Mouse (Mus musculus): ENCODE data around the gene Gm21974. TPM values are rescaled to one million over a fixed set of nuclear protein-coding genes. Genes with fewer than 3 reads are reported as not detected.

Gene Gm21974
- polyA plus RNA-seq (2017; shearing (Covaris generic)): not detected

DNA sequence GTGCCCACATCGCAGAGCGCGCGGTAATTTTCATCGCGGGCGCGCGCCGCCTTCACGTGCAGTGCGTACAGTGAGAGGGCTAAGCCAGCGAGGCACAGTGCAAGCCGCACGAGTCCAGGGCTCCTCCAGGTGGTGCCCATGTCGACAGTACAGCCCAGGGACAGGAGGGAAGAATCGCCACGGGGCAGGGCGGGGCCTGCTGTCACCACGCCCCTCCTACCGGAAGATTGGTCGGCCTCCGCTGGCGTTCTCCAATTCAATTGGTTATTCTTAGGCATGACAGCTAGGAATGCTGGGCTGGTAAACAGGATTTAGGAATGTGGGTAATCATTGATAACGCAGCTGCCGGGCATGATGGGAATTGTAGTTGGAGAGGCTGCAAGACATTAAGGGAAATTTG, at the start of gene Gm21974, which contains the start of gene Vkorc1:
Gene Gm21974, minus strand, starts transcription at position 13 of the 400 bp plus-strand sequence.
Gene Vkorc1, minus strand, starts transcription at position 176 of the 400 bp plus-strand sequence.

DNA sequence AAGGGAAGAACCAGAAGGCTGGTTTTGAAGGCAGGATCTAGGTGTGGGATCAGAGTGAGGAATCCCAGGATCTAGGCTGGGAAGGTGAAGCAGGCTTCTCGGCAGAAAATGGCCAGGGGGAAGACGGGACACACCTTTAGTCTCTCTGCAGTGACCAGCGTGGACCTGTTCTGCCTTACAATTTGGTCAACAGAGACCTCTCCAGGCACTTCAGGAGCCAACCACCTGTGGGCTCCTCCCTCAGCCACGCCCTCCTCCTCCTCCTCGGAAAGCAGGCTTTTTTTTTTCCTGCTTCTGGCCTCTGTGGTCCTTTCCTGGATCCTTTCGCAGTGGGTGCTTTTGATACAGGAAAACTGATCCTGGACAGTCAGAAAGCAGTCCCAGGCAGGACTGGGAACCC, 34.7 kb upstream of the Gm21974 start, which contains the start of gene Prss8:
Gene Prss8, minus strand, starts transcription at position 182 of the 400 bp plus-strand sequence.

DNA sequence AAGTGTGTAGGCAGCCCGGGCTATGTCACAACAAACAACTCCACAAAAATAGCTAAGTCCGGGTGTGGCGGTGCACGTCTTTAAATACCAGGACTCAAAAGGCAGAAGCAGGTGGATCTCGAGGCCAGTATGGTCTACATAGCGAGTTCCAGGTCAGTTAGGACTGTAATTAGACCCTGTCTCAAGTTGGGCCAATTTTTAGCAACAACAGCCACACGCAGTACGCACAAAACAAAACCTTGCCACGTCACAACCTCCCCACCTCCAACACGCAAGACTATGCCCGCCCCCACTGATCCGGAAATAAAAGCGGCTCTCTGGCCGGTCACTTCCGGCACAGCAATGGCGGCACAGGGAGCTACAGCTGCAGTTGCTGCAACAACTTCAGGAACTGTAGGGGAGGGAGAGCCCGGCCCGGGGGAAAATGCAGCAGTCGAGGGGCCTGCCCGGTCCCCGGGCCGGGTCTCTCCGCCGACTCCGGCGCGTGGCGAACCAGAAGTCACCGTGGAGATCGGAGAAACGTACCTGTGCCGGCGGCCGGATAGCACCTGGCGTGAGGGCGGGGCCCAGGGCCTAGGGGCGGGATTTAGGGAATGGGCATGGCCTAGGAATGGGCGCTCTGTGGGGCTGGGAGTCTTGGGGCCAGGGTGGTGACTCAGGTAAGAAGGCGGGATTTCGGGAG, 17.1 kb upstream of the Gm21974 start, which contains the start of gene Kat8:
Gene Kat8, plus strand, starts transcription at position 327 of the 682 bp plus-strand sequence.

DNA sequence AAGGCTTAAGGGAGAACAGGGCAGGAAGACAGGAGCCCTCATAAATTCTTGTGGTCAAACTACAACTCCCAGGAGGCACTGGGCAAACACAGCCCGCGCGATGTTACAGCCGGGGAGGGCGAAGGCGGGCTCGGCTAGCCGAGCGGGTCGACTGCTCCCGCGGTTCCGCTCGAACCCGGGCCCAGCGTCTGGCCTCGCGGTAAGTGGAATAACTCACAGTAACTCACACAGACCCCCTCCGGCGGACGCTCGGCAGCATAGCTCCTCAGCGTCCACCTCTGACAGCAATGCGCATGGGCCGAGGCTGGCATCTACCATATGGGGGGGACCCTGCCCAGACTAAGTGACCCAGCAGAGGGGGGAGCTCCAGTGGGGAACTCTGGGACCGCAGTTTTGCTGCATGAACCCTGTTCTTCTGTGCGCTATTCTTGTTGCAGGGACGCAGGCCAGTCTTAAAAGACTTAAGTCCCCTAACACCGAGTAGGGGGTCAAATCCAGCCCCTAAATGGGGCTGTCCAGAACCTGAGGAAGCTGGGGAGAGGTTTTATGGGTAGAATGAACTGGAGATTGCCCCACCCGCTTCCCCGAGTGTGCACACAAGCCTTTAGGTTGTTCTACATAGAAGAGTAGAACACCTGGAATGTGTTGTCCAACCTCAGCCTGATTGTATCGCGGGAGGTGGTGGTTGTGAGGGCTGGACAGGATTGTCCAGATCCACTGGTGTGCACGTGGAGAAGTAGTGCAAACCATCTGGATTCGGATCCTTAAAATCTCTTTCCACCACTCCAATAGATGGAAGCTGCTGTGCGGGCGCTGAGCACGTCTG, 8.9 kb upstream of the Gm21974 start, which contains the start of gene Bckdk:
Gene Bckdk, plus strand, starts transcription at position 112 of the 826 bp plus-strand sequence.

DNA sequence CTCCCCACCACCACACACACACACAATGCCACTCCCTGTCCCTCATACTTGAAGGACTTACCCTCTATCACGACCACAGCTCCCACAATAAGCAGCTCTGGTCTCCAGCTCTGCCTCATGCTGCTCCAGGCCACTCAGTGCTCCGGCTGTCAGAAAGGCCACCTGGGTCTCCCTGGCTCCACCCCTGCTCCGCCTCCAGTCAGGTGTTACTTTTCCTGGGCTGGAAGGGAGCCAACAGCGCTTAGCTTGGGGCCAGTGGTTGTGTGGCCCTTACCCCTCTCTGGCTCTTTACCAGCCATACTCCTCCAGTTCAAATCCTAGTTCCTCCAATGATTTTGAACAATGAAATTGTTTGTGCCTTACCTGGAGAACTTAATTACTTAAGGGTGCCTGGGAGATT, 4.5 kb downstream of the Gm21974 start, which contains the start of gene Prss53:
Gene Prss53, minus strand, starts transcription at position 173 of the 400 bp plus-strand sequence.

DNA sequence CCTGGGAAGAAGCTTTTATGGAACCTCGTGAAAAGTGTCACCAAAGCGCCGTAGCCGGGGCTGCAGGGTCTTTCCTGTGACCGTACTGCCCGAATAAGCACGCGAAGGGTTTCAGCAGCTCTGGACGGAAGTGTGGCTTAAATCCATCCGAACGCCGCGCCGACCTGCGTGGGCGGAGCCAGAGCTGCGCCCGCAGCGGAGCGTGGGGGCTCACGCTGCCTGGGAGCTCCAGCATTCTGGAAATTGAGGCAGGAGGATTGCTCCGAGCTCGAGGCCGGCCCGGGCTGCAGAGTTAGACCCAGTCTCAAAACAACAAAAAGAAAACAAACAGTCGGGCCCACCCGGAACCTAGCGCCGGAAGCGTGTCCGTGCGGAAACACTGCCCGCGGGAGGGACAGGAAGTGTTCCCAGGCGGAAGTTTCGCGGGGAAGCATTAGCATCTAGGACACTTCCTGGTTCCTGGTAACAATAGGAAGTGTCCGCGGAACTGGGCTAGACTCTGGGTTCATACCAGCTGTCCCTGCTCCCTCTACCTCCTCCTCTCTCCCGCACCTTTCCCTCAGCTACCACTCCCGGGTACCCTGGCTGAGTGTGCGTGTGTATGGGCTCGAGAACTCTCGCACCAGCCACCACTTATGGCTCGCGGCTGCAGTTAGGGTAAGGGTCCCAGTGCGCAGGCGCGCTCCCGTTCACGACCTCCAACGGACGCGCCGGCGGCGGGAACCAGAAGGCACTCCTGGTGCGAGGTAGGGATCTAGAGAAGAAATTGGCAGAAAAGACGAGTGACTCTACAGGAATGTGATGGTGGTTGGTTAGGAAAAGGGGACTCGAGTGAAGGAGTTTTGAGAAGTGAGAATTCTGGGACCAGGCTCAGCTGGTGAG, 18.5 kb downstream of the Gm21974 start, which contains the start of gene Zfp668:
Gene Zfp668, minus strand, starts transcription at position 362 of the 882 bp plus-strand sequence.

DNA sequence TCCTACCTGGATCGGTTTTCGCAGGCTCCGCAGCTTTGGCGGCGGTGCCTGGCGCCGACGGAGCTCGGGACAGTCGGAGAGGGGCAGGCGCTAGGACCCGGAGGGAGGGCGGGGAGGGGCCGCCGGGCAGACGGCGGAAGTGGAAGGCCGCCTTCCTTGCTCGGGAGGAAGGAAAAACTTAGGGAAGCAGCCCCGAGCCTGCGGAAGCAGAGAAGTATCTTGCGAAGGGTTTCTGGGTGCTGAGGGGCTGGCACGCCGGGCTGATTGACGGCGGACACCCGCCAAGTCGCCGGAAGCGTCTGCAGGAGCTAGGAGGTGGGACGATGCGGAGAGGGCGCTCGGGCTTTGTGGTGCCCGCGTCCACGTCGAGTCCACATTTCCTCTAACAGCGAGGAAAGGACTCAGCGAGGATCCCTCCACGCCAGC, 19.2 kb downstream of the Gm21974 start, which contains the start of gene Zfp646:
Gene Zfp646, plus strand, starts transcription at position 181 of the 426 bp plus-strand sequence.

Other genes starting within 250 kb of the Gm21974 start
- 20.6 TPM for gene Bcl7c, start 186.5 kb downstream of the Gm21974 start, polyA plus RNA-seq (2017; shearing (Covaris generic))
- not detected for gene Ctf1, start 182.7 kb downstream of the Gm21974 start, polyA plus RNA-seq (2017; shearing (Covaris generic))
- not detected for gene Ctf2, start 163.3 kb downstream of the Gm21974 start, polyA plus RNA-seq (2017; shearing (Covaris generic))
- gene Fbxl19, start 150.9 kb downstream of the Gm21974 start, polyA plus RNA-seq (2017; shearing (Covaris generic)): 0.89 TPM
- gene Orai3, start 125.6 kb downstream of the Gm21974 start, polyA plus RNA-seq (2017; shearing (Covaris generic)): 32.8 TPM
- gene Setd1a, start 118.8 kb downstream of the Gm21974 start, polyA plus RNA-seq (2017; shearing (Covaris generic)): 1.5 TPM
- gene Gm49388, start 109.8 kb downstream of the Gm21974 start, polyA plus RNA-seq (2017; shearing (Covaris generic)): not detected
- 4.9 TPM for gene Hsd3b7, start 94.8 kb downstream of the Gm21974 start, polyA plus RNA-seq (2017; shearing (Covaris generic))
- gene Stx4a, start 71.2 kb downstream of the Gm21974 start, polyA plus RNA-seq (2017; shearing (Covaris generic)): 168 TPM
- gene Stx1b, start 70.9 kb downstream of the Gm21974 start, polyA plus RNA-seq (2017; shearing (Covaris generic)): not detected
- 65.1 TPM for gene Zfp646, start 19.2 kb downstream of the Gm21974 start, polyA plus RNA-seq (2017; shearing (Covaris generic))
- gene Zfp668, start 18.6 kb downstream of the Gm21974 start, polyA plus RNA-seq (2017; shearing (Covaris generic)): 21.6 TPM
- 0.81 TPM for gene Prss53, start 4.5 kb downstream of the Gm21974 start, polyA plus RNA-seq (2017; shearing (Covaris generic))
- 54.2 TPM for gene Vkorc1, start 163 bp upstream of the Gm21974 start, polyA plus RNA-seq (2017; shearing (Covaris generic))
- 52.5 TPM for gene Bckdk, start 8.6 kb upstream of the Gm21974 start, polyA plus RNA-seq (2017; shearing (Covaris generic))
- 51.7 TPM for gene Kat8, start 17.1 kb upstream of the Gm21974 start, polyA plus RNA-seq (2017; shearing (Covaris generic))
- gene Prss8, start 34.6 kb upstream of the Gm21974 start, polyA plus RNA-seq (2017; shearing (Covaris generic)): not detected
- gene Prss36, start 51.3 kb upstream of the Gm21974 start, polyA plus RNA-seq (2017; shearing (Covaris generic)): 5.0 TPM
- gene Fus, start 72.0 kb upstream of the Gm21974 start, polyA plus RNA-seq (2017; shearing (Covaris generic)): 135 TPM
- 339 TPM for gene Pycard, start 98.4 kb upstream of the Gm21974 start, polyA plus RNA-seq (2017; shearing (Covaris generic))
- not detected for gene Trim72, start 108.5 kb upstream of the Gm21974 start, polyA plus RNA-seq (2017; shearing (Covaris generic))
- 1.3 TPM for gene Itgam, start 167.2 kb upstream of the Gm21974 start, polyA plus RNA-seq (2017; shearing (Covaris generic))
- gene Gm49368, start 167.2 kb upstream of the Gm21974 start, polyA plus RNA-seq (2017; shearing (Covaris generic)): not detected
- gene Itgax, start 234.1 kb upstream of the Gm21974 start, polyA plus RNA-seq (2017; shearing (Covaris generic)): 0.87 TPM